In the genomic region with DNA sequence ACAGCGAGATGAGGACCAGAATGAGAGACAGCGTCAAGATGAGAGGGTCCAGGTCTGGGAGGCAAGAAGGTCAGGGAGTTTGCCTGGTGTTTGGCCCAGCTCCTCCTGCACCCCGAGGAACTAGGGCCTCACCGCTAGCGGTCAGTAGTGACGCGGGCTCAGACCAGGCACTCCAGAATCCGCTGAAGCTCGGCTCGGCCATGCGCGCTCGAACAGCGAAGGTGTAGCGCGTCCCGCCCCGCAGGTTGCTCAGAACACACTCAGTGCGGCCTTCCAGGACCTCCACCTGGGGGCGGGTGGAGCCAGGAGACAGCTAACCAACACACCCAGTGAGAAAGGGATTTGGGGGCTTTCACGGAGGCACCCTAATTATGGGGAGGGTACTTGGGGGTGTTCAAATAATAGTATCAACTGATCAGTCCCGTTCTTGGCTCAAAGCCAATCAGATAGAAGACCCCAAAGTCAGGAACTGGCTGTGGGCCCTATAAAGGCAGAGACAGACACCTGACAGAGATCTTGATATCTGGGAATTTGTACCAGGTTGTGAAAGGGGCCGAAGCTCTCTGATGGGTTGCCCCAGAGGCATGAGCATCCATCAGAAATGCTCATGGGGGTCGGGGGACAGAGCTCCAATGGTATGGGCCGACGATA, we compare ENCODE assay signal across 7 mouse cellular contexts. TPM values are rescaled to one million over a fixed set of nuclear protein-coding genes. Genes with fewer than 3 reads are reported as not detected.
DNase-seq lines count a peak whose midpoint lies in the region; ATAC-seq and TF ChIP-seq lines count a peak whose summit lies in the region.

No protein-coding gene starts in this region.

- DNase-seq in left cerebral cortex, adult 2 months (ENCODE audit: extremely low spot score in 1 of 2, low spot score in 2 of 2) = no peak
- no peak for DNase-seq in left cerebral cortex, adult 11 months (ENCODE audit: low spot score)
- peak; percentile 64 for DNase-seq in intestine, embryonic 14.5 days (ENCODE audit: low spot score)
- peak; percentile 59 for DNase-seq in liver
- no peak for DNase-seq in thymus, postnatal 14 days
- DNase-seq in thymus, postnatal 4 days = no peak

- intact Hi-C loops in left cerebral cortex, adult 2 months (cut with DNase I) = no loop called here

- H3K27me3 ChIP-seq in intestine, embryonic 14.5 days (replicated peaks; ENCODE audit: control insufficient read depth, insufficient read depth, low read length) = peaks cover 43% of the 10 kb centered on the region
- H3K27me3 ChIP-seq in neural tube, embryonic 15.5 days (replicated peaks) = peaks cover 52% of the 10 kb centered on the region

- no peak overlapping the region for H3K4me2 ChIP-seq in intestine, embryonic 14.5 days (ENCODE audit: low read length)
- H3K4me2 ChIP-seq in neural tube, embryonic 15.5 days = peak overlapping the region; percentile 20; the same call in 1 of the 2 replicates

- H3K9me3 ChIP-seq in intestine, embryonic 14.5 days (ENCODE audit: control insufficient read depth, low read length) = no peaks in the 10 kb centered on the region
- no peaks in the 10 kb centered on the region for H3K9me3 ChIP-seq in neural tube, embryonic 15.5 days (replicated peaks)

- peaks cover 15% of the 10 kb centered on the region; the same call in 1 of the 2 replicates for H3K4me1 ChIP-seq in intestine, embryonic 14.5 days (replicated peaks; ENCODE audit: control insufficient read depth, insufficient read depth, low read length)
- H3K4me1 ChIP-seq in neural tube, embryonic 15.5 days = peaks cover 30% of the 10 kb centered on the region

- no peak overlapping the region for H3K4me3 ChIP-seq in left cerebral cortex, adult 2 months
- no peak overlapping the region for H3K4me3 ChIP-seq in intestine, embryonic 14.5 days (ENCODE audit: low read depth, low read length)
- H3K4me3 ChIP-seq in neural tube, embryonic 15.5 days (replicated peaks) = peak overlapping the region; percentile 9; the same call in 1 of the 2 replicates

- H3K36me3 ChIP-seq in intestine, embryonic 14.5 days (ENCODE audit: control insufficient read depth, insufficient read depth, low read length) = no peaks in the 10 kb centered on the region
- no peaks in the 10 kb centered on the region for H3K36me3 ChIP-seq in neural tube, embryonic 15.5 days

- peak overlapping the region; percentile 2; the same call in 1 of the 2 replicates for H3K27ac ChIP-seq in left cerebral cortex, adult 2 months
- no peak overlapping the region for H3K27ac ChIP-seq in intestine, embryonic 14.5 days (ENCODE audit: low read depth)
- no peak overlapping the region for H3K27ac ChIP-seq in neural tube, embryonic 15.5 days (replicated peaks)

- 14% methylated on average over 26 of the region's 26 CpGs for WGBS in intestine, embryonic 14.5 days
- WGBS in neural tube, embryonic 15.5 days = 9% methylated on average over 26 of the region's 26 CpGs

- ATAC-seq in intestine, embryonic 14.5 days (replicated peaks; ENCODE audit: low FRiP score, low TSS enrichment, low read depth) = no peak
- no peak for ATAC-seq in neural tube, embryonic 15.5 days (ENCODE audit: low FRiP score)

- no peak; the same call in 1 of the 2 replicates for TF ChIP-seq CTCF in left cerebral cortex, adult 2 months (IDR thresholded peaks at IDR 0.05)

- no peak overlapping the region for H3K9ac ChIP-seq in intestine, embryonic 14.5 days (ENCODE audit: low read length)
- no peak overlapping the region for H3K9ac ChIP-seq in neural tube, embryonic 15.5 days (replicated peaks)

RNA-seq across cellular contexts. Expression of gene Epor, which starts 2.6 kb away (rescaled TPM):
- total RNA-seq in left cerebral cortex, adult 2 months (2021) = 10 to 100 TPM; 10.2 to 12.1 TPM
- 4.1 and 4.2 TPM in 2 replicates for polyA plus RNA-seq in intestine, embryonic 14.5 days (2014; fragmentation: Nextera tagmentation; extraction: Ambion mirVana)
- polyA plus RNA-seq in neural tube, embryonic 15.5 days (2015; fragmentation: Nextera tagmentation; extraction: Ambion mirVana) = 1.0 and 2.2 TPM in 2 replicates

RNA-seq across cellular contexts. Expression of gene Swsap1, which starts 5.1 kb away (rescaled TPM):
- 10 to 100 TPM; 12.7 to 14.0 TPM for total RNA-seq in left cerebral cortex, adult 2 months (2021)
- polyA plus RNA-seq in intestine, embryonic 14.5 days (2014; fragmentation: Nextera tagmentation; extraction: Ambion mirVana) = 11.7 and 12.8 TPM in 2 replicates
- polyA plus RNA-seq in neural tube, embryonic 15.5 days (2015; fragmentation: Nextera tagmentation; extraction: Ambion mirVana) = 9.5 and 10.8 TPM in 2 replicates

RNA-seq across cellular contexts. Expression of gene Plppr2, which starts 23.9 kb away (rescaled TPM):
- total RNA-seq in left cerebral cortex, adult 2 months (2021) = 100 to 1,000 TPM; 181 to 183 TPM
- 8.2 and 8.7 TPM in 2 replicates for polyA plus RNA-seq in intestine, embryonic 14.5 days (2014; fragmentation: Nextera tagmentation; extraction: Ambion mirVana)
- polyA plus RNA-seq in neural tube, embryonic 15.5 days (2015; fragmentation: Nextera tagmentation; extraction: Ambion mirVana) = 86.4 and 100 TPM in 2 replicates

RNA-seq across cellular contexts. Expression of gene Rgl3, which starts 28.6 kb away (rescaled TPM):
- 1 to 10 TPM; 2.1 to 3.1 TPM for total RNA-seq in left cerebral cortex, adult 2 months (2021)
- polyA plus RNA-seq in intestine, embryonic 14.5 days (2014; fragmentation: Nextera tagmentation; extraction: Ambion mirVana) = 1.1 and 1.4 TPM in 2 replicates
- 1.6 and 4.6 TPM in 2 replicates for polyA plus RNA-seq in neural tube, embryonic 15.5 days (2015; fragmentation: Nextera tagmentation; extraction: Ambion mirVana)

RNA-seq across cellular contexts. Expression of gene Tmem205, which starts 33.3 kb away (rescaled TPM):
- 10 to 100 TPM; 31.4 to 35.5 TPM for total RNA-seq in left cerebral cortex, adult 2 months (2021)
- 57.1 and 59.6 TPM in 2 replicates for polyA plus RNA-seq in intestine, embryonic 14.5 days (2014; fragmentation: Nextera tagmentation; extraction: Ambion mirVana)
- polyA plus RNA-seq in neural tube, embryonic 15.5 days (2015; fragmentation: Nextera tagmentation; extraction: Ambion mirVana) = 52.8 and 54.6 TPM in 2 replicates

Comparison
In these comparisons a context has a peak if more than half of its experiments do, and no peak if none do; other contexts are left out.
1. DNase-seq: peak in intestine, embryonic 14.5 days (single experiment) and liver (single experiment); none in left cerebral cortex, adult 2 months (0 of 2), left cerebral cortex, adult 11 months (single experiment), thymus, postnatal 14 days (single experiment) and thymus, postnatal 4 days (single experiment).